Mouse (Mus musculus) central nervous system, embryonic 18 days (tissue): ENCODE data around the gene N4bp1. TPM values are rescaled to one million over a fixed set of nuclear protein-coding genes. Genes with fewer than 3 reads are reported as not detected.

Source experiments
- polyA plus RNA-seq: library from polyadenylated mRNA; depleted of rRNA; stranded (reverse); fragments of >200 nt; gene quantifications from 2 replicates; pipeline ENCODE4 v1.2.3, GENCODE M21; 2012; rRNA removed

Gene N4bp1
- 14.1 and 15.8 TPM in 2 replicates for polyA plus RNA-seq

DNA sequence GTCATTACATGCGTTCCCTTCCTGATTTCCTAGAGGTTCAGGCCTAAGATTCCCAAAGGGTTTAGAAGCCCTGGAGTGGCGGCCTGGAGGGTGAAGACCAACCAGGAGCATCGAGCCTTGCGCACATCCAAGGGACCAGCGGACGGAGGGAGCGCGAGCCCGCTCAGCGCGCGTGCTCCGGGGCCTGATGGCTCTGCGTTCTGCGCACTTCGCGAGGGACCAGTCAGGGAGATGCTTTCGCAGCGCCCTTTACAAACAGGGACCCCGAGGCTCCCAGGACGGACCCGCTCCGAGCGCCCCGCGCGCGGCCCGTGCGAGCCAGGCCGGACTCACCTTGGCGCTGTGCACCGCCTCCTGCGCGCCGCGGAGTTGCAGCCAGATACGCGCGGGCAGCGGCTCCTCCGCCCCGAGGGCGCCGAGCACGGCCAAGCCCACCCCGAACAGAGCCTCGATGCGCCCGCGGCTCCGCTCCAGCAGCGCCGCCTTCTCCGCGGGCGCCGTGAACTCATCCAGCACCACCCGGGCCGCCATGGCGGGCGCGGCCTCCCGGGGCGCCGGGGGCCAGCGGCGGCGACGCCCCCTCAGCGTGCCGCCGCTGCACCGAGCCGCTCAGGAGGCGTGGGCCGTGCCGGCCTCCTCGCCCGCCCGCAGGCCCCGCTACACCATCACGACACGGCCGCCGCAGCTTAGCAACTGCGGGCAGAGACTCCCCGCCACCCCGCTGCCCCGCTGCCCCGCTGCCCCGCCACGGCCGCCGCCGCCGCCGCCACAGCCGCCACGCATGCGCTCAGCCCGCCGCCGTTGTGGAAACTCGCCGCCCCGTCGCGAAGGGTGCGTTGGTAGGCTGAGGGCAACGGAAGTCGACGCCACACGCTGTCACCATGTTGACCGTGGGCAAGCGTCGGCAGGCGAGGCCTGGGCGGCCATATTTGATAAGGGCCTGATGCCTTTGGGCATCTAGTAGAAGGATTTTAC, at the start of gene N4bp1:
N4bp1 (minus strand) TSS at position 770 of the 975 bp plus-strand sequence.

Other genes starting within 250 kb of the N4bp1 start
- 2.3 and 2.6 TPM in 2 replicates for gene Gm10638, start 139.6 kb downstream of the N4bp1 start, polyA plus RNA-seq
- 61.5 and 61.8 TPM in 2 replicates for gene Siah1a, start 139.3 kb downstream of the N4bp1 start, polyA plus RNA-seq